Mouse (Mus musculus) midbrain, embryonic 11.5 days (tissue): ENCODE data around the gene Olfr617. TPM values are rescaled to one million over a fixed set of nuclear protein-coding genes. Genes with fewer than 3 reads are reported as not detected.
"Not testable (repeated sequence)": the region's sequence is repeated elsewhere in the genome, so short reads cannot be mapped to it uniquely, and the experiment has no call there.

Experiments
- ATAC-seq: fragments of 200-750 bp; cut with Nextera tagmentation; 2 replicates; pipeline ENCODE4 v1.8.0; 2017; ENCODE audit warnings: moderate TSS enrichment, moderate library complexity; ENCODE audit not compliant: low FRiP score
- DNase-seq: peaks from one replicate; pipeline ENCODE4 v3.0.0; 2015; ENCODE audit warnings: low spot score; ENCODE audit errors: missing footprints
- H3K27ac ChIP-seq: fragments of 300-500 bp; sonication (generic); 2 replicates; pipeline ENCODE4 v1.5.1; 2014; ENCODE audit warnings: low read depth, low read length
- H3K27me3 ChIP-seq: fragments of 300-500 bp; sonication (generic); 2 replicates; pipeline ENCODE4 v1.6.1; 2014; ENCODE audit warnings: mild to moderate bottlenecking, low read length, moderate library complexity, mixed read lengths; ENCODE audit not compliant: control insufficient read depth, insufficient read depth
- H3K36me3 ChIP-seq: fragments of 300-500 bp; sonication (generic); 2 replicates; pipeline ENCODE4 v1.6.1; 2014; ENCODE audit warnings: mild to moderate bottlenecking, low read length, moderate library complexity, mixed read lengths; ENCODE audit not compliant: control insufficient read depth, insufficient read depth
- H3K4me1 ChIP-seq: fragments of 300-500 bp; sonication (generic); 2 replicates; pipeline ENCODE4 v1.6.1; 2014; ENCODE audit warnings: low read length; ENCODE audit not compliant: control insufficient read depth, insufficient read depth
- H3K4me2 ChIP-seq: fragments of 300-500 bp; sonication (generic); 2 replicates; pipeline ENCODE4 v1.6.1; 2014; ENCODE audit warnings: mild to moderate bottlenecking, moderate library complexity
- H3K4me3 ChIP-seq: fragments of 300-500 bp; sonication (generic); 2 replicates; pipeline ENCODE4 v1.5.1; 2014; ENCODE audit warnings: low read depth, low read length
- H3K9ac ChIP-seq: fragments of 300-500 bp; sonication (generic); 2 replicates; pipeline ENCODE4 v1.6.1; 2014; ENCODE audit warnings: low read length
- H3K9me3 ChIP-seq: fragments of 300-500 bp; sonication (generic); 2 replicates; pipeline ENCODE4 v1.6.1; 2016; ENCODE audit warnings: low read length; ENCODE audit not compliant: control insufficient read depth
- WGBS: fragments of 180-500 bp; shearing (Covaris S2); extraction: QIAGEN DNeasy Blood & Tissue Kit; methylation state at CpG from one replicate; pipeline ENCODE4 v1.1.7; 2014; 5-methylcytosine and 5-hydroxymethylcytosine counted together
- polyA plus RNA-seq: library from polyadenylated mRNA; unstranded; fragments of >200 nt; fragmentation: Nextera tagmentation; extraction: Ambion mirVana; gene quantifications from 2 replicates; pipeline ENCODE4 v1.2.1, GENCODE M21; 2014

Olfr617 gene
- not detected in 2 replicates for polyA plus RNA-seq

DNA sequence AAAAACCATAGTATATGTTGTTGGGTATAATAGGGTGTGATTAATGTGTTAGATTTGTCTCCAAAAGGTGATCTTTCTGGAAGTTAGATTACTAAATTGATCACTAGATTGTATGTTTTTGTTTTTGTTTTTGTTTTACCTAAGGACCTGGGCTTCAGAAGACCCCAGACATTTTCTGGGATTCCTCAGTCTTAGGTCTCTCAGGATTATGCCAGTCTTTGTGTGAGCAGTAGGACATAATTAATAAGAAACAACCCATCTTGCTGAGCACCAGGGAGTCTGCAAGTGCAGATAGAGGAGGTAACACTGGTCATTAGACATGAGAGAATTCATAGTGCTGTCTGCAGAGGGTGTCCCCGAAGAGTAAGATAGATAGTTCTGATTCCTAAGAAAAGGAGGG lies at the start of gene Olfr617:
Gene Olfr617, plus strand, starts transcription at position 301 of the 400 bp plus-strand sequence.
- no peak for ATAC-seq

DNA sequence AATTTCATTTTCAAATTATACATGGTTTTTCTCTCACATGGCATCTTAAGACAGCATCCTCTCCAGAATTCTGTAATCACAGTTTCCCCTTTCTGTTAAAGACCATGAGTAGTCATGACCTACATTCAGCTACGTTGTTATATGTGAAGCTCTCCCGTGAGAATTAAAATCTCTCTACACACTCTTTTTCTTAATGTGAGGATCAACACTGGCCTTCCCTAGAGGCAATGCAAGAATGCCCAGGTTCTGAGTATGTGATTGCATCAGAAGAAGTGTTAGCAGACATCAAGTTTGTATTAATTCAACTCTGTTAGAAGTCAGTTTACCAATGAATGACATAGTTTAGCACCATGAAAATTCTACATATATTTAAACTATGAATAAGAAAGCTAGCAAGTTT lies 30.2 kb upstream of the Olfr617 start, which contains the start of gene Olfr612:
Gene Olfr612, minus strand, starts transcription at position 101 of the 400 bp plus-strand sequence.
- 84% methylated on average over 2 of the region's 2 CpGs for WGBS
- ATAC-seq, H3K36me3 ChIP-seq, H3K9ac ChIP-seq, H3K27me3 ChIP-seq, H3K9me3 ChIP-seq, H3K27ac ChIP-seq, DNase-seq, H3K4me2 ChIP-seq, H3K4me1 ChIP-seq, H3K4me3 ChIP-seq: not testable (repeated sequence)

More for the DNA sequence above, at the start of gene Olfr617:
- Histone ChIP-seq H3K9ac (no peak within 1 kb of the TSS), H3K4me2 (no peak within 1 kb of the TSS), H3K27ac (no peak within 1 kb of the TSS), H3K4me1 (no peaks in the 10 kb centered on the region), H3K36me3 (no peaks in the 10 kb centered on the region), H3K4me3 (no peak within 1 kb of the TSS), H3K27me3 (no peaks in the 10 kb centered on the region), H3K9me3 (no peaks in the 10 kb centered on the region)
- WGBS, result 91% methylated on average over 1 of the region's 1 CpGs
- no peak for DNase-seq

DNA sequence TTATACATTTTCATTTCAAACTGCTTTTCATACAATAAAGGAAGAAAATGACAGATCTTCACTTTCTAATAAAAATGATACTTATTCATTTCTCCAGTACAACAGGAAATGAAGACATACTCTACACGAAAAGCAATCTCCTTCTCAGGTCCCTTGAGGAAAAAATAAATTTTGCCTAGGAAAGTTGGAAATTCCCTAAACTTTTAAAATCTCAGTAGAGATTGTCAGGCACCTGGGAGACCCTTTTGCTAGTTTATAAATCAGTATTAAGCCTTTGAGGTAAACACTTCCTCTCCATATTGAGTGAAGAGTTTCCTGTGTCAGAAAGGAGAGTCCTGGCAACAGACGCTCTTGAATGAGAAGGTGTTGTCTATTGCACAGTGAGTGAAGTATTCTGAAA lies 25.1 kb upstream of the Olfr617 start, which contains the start of gene Olfr613:
Gene Olfr613, plus strand, starts transcription at position 301 of the 400 bp plus-strand sequence.
- Histone ChIP-seq H3K36me3 (no peaks in the 10 kb centered on the region), H3K27ac (no peak within 1 kb of the TSS), H3K4me3 (no peak within 1 kb of the TSS), H3K9me3 (no peaks in the 10 kb centered on the region), H3K27me3 (no peaks in the 10 kb centered on the region), H3K4me2 (no peak within 1 kb of the TSS), H3K4me1 (no peaks in the 10 kb centered on the region), H3K9ac (no peak within 1 kb of the TSS)
- no peak for ATAC-seq
- DNase-seq, result no peak
- WGBS, result 84% methylated on average over 2 of the region's 2 CpGs

DNA sequence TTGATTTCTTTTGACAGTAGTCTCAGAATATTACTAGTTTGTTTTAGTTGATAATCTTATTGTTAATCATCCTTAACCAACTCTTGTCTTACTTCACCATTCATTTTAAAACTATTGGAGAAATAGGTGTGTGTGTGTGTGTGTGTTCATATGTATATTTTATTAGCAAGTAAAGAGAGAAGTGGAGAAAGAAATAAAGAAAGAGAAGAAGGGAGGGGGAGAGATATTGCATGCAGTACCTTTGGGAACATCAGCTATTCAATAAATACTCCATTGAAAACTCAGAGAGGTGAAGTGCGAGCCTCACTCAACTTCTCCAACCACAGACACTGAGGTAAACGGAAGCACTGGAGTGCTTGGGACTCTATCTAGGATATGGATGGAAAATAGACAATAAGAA lies 17.1 kb upstream of the Olfr617 start, which contains the start of gene Olfr615:
Gene Olfr615, plus strand, starts transcription at position 301 of the 400 bp plus-strand sequence.
- Histone ChIP-seq H3K4me1 (no peaks in the 10 kb centered on the region), H3K4me3 (no peak within 1 kb of the TSS), H3K9ac (no peak within 1 kb of the TSS), H3K27ac (no peak within 1 kb of the TSS), H3K9me3 (no peaks in the 10 kb centered on the region), H3K36me3 (no peaks in the 10 kb centered on the region), H3K4me2 (no peak within 1 kb of the TSS), H3K27me3 (no peaks in the 10 kb centered on the region)
- ATAC-seq, result no peak
- WGBS, result 87% methylated on average over 2 of the region's 2 CpGs
- DNase-seq, result no peak

DNA sequence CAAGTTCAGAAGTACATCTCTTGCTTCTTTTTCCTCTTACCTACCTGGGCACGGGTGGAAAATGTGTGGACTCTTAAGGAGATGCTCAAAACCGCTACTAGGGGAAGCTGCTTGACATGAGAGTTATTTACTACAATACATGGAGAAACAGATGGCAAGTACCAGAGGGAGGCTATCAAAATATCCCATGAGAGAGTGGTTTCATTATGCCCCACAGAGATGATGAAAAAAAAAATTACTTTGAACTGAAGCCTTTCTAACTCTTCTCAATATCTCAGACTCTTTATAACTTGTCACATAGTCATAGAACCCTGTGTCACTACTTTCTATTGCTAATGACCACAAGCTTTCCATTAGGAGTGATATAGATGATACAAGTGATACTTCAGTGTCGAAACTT lies 3.8 kb upstream of the Olfr617 start, which contains the start of gene Olfr616:
Gene Olfr616, minus strand, starts transcription at position 101 of the 400 bp plus-strand sequence.
- DNase-seq (no peak), ATAC-seq (no peak)
- Histone ChIP-seq H3K9me3 (no peaks in the 10 kb centered on the region), H3K9ac (no peak within 1 kb of the TSS), H3K4me2 (no peak within 1 kb of the TSS), H3K4me3 (no peak within 1 kb of the TSS), H3K27ac (no peak within 1 kb of the TSS), H3K27me3 (no peaks in the 10 kb centered on the region), H3K36me3 (no peaks in the 10 kb centered on the region), H3K4me1 (no peaks in the 10 kb centered on the region)
- 85% methylated on average over 3 of the region's 3 CpGs for WGBS

DNA sequence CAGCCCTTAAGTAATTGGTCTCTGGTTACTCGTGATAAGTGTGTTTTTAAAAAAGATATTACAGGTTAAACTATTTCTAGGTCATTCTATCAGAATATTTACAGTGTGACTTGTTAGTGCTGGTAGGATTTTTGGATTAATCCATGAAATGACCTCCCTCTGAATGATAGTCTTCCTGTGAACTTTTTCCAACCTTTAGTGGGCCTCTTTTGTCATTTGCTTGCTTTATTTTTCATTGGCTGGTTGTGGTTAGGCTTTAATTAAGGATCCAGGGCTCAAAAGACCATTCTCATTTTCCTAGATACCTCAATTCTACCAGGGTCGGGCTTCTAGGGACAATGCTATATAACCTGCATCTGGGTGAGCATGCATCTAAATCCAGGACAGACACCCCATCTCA lies 16.9 kb downstream of the Olfr617 start, which contains the start of gene Olfr618:
Gene Olfr618, plus strand, starts transcription at position 301 of the 400 bp plus-strand sequence.
- no peak for ATAC-seq

DNA sequence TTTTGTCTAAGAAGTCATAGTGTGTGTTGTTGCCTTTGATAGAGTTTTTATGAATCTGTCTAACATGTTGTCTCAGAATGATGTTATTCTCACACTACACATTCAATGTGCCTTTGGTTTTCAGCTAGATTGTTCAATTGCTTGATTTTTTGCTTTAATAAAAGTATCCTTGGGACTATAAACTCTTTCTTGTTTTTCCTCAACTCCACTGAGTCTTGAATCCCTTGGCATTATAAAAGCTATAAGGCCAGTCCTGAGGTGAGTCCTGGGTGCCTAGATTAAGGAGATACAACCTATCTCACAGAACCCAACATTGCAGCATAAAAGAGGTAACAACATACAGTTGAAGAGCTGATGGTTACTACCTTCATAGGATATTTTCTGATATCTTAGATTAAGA lies 27.4 kb downstream of the Olfr617 start, which contains the start of gene Olfr619:
Gene Olfr619, plus strand, starts transcription at position 301 of the 400 bp plus-strand sequence.
- Histone ChIP-seq H3K27me3 (no peaks in the 10 kb centered on the region), H3K4me1 (no peaks in the 10 kb centered on the region), H3K27ac (no peak within 1 kb of the TSS), H3K4me2 (no peak within 1 kb of the TSS), H3K9ac (no peak within 1 kb of the TSS), H3K36me3 (no peaks in the 10 kb centered on the region), H3K9me3 (no peaks in the 10 kb centered on the region), H3K4me3 (no peak within 1 kb of the TSS)
- no peak for ATAC-seq
- DNase-seq, result no peak

More for the DNA sequence above, 16.9 kb downstream of the Olfr617 start, which contains the start of gene Olfr618:
- 61% methylated on average over 2 of the region's 2 CpGs for WGBS
- Histone ChIP-seq H3K36me3 (no peaks in the 10 kb centered on the region), H3K4me1 (no peaks in the 10 kb centered on the region), H3K27ac (no peak within 1 kb of the TSS), H3K9me3 (no peaks in the 10 kb centered on the region), H3K9ac (no peak within 1 kb of the TSS), H3K27me3 (no peaks in the 10 kb centered on the region), H3K4me2 (no peak within 1 kb of the TSS), H3K4me3 (no peak within 1 kb of the TSS)
- no peak for DNase-seq

DNA sequence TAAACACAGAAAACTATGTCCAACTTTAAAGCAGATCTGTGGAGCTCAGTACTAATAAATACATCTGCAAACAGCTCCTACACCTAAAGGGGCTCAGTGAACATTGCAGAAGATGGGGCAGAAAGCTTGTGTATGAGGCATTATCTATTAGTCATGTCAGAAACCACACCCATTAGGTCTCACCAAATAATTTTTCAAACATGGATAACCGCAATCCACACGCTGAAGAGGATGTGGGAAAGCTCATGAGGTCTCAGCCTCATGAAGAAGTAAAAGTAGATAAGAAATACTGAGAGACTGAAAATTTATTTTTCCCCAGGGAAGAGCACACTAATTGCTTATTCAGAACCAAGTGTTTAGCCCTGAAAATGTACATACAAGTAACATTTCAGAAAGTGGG lies 34.6 kb downstream of the Olfr617 start:
- no peak for ATAC-seq

DNA sequence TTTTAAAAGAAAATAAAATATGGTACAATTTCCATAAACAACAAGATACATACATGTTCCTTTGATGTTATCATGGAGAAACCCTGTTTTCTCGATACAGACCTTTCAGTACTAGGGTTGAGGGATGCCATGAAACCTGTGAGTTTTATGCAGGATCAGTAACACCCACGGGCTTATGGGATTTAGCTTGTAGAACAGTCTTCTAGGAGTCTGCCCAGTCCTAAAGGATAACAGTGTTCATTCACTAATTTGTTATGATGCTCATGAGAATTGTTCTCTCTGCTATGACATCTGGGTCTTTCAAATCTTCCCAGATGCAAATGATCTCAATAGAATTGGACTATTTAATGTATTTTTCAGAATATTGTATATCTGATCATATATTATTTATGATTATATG lies 39.6 kb downstream of the Olfr617 start, which contains the start of gene Olfr620:
Gene Olfr620, minus strand, starts transcription at position 101 of the 400 bp plus-strand sequence.
- H3K27me3 ChIP-seq, result no peaks in the 10 kb centered on the region
- H3K9ac ChIP-seq, result no peak within 1 kb of the TSS
- H3K27ac ChIP-seq, result no peak within 1 kb of the TSS
- 82% methylated on average over 2 of the region's 2 CpGs for WGBS
- H3K36me3 ChIP-seq, result no peaks in the 10 kb centered on the region
- no peaks in the 10 kb centered on the region for H3K9me3 ChIP-seq
- no peaks in the 10 kb centered on the region for H3K4me1 ChIP-seq
- DNase-seq (no peak), ATAC-seq (no peak)
- no peak within 1 kb of the TSS for H3K4me3 ChIP-seq
- no peak within 1 kb of the TSS for H3K4me2 ChIP-seq

More for the DNA sequence above, 34.6 kb downstream of the Olfr617 start:
- 91% methylated on average over 2 of the region's 2 CpGs for WGBS
- Histone ChIP-seq H3K9me3 (no peaks in the 10 kb centered on the region), H3K4me1 (no peaks in the 10 kb centered on the region), H3K27me3 (no peaks in the 10 kb centered on the region), H3K27ac (no peak overlapping the region), H3K4me2 (no peak overlapping the region), H3K9ac (no peak overlapping the region), H3K4me3 (no peak overlapping the region), H3K36me3 (no peaks in the 10 kb centered on the region)
- no peak for DNase-seq
